Mouse (Mus musculus) neutrophil, adult 83 days (primary cell): ENCODE results near the gene Cadps2. TPM values are rescaled to one million over a fixed set of nuclear protein-coding genes. Genes with fewer than 3 reads are reported as not detected.

Experiments used
- total RNA-seq, 2 experiments: library from RNA; stranded (reverse); gene quantifications; one replicate each; pipeline ENCODE4 v1.2.4; 2023

Gene Cadps2
- under 1 TPM in 1 of 2 experiments, not detected in 1; 0.20 TPM for total RNA-seq

DNA sequence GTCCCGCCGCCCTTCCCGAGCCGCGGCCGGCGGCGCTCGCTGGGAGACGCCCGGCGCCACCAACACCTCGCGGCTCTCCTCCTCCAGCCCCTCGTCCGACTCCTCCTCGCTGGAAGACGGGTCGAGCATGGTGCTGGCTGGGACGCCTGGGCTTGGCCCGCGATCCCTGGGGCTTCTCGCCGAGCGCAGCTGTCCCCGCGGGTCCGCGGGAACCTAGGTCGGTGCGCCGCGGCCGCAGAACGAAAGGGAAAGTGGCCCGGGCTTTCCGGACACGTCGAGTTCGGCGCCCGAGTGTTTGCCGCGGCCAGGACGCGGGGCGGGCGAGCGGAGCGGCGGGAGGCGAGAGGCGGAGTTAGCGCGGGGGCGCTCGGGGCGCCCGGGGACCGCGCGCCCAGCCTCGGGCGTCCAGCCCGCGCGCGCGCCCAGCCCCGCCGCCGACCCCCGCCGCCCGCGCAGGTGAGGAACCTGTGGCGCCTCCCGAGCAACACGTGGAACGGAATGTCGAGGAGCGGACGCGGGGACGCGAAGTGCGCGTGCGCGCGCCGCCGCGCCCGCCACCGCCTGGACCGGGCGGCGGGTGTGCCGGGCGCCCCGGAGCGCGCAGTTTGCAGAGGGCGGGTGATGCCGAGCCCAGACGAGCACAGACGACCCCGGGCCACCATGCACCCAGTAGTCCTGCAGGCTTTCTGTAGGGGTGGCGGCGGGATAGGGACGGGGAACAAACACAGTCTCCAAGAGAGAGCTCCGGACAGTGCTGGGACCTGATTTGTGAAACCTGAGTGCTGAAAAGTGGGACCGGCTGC is at the start of gene Cadps2:
Cadps2 (minus strand) TSS at position 413 of the 803 bp plus-strand sequence.

DNA sequence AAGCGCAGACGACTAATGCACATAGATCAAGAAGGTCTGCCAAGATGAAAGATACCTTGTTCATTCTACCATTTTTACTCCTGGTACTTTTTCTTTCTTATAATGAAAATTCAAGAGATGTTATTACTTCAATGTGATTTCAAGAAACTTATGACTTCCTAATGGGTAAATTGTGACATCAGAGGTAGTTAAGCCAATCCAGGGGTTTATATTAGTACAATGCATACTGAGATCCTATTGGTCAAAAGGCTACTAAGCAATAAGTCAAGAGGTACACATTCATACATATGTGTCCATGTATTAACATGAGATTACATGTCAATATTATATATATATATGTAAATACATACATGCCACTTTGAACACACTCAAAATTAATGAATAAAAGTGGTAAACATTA is 184.2 kb downstream of the Cadps2 start, which contains the start of gene Rnf148:
Rnf148 (minus strand) TSS at position 101 of the 400 bp plus-strand sequence.

DNA sequence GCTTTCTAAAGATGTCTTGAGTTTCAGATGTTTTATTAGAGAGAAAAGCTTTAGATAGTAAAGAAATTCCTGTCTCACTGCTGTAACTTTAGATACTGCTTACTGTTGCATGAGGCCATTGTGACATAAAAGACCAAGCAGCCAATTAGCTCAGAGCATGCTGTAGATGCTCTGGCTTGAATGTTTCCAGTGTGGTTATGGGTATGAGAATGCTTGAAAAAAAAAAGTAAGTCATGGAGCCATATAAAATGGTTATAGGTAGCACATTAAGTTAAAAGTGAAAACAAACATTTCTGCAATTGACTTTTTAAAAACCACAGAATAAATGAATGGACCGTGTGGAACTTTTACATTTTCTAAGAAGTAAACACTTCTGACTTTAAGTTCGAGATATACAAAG is 189.0 kb downstream of the Cadps2 start, which contains the start of gene Rnf133:
Rnf133 (minus strand) TSS at position 101 of the 400 bp plus-strand sequence.

DNA sequence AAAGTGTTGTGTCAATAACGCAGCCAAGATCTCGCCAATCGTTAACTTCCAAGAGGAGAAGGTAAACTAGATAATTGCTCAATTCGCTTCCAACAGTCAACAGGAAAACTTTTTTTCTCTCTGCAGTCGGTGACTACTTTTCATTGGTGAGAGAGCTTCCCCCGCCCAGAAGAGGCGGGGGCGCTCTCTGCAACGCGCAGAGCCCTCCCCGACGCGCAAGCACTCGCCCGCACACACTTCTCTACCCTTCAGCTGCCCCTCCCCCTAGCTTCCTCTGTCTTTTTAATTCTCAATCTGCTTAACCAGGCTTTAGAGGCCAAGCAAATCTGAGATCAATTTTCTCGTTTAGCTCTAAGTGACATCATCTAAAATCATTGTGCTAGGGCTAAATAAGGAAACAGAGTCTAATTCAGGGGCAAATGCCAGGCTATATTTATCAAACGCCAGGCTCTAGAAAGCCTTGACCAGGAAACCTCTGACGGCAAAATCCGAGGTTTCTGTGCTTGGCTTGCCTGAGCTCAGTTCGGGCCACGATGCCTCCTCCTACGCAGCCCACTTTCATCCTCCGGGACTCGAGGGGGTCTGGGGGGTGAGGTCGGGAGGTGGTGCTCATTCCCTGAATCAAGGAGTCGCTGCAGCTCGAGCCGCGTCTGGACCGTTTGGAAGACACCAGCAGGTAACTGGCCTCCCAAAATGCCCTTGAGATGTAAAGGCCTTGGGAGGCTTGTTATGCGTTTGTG is 590.7 kb downstream of the Cadps2 start, which contains the start of gene Fezf1:
Fezf1 (minus strand) TSS at position 50 of the 740 bp plus-strand sequence.

Other genes with a start within 250 kb of the Cadps2 start
- gene Rnf133, start 189.1 kb downstream of the Cadps2 start, total RNA-seq: not detected
- not detected for gene Rnf148, start 184.3 kb downstream of the Cadps2 start, total RNA-seq
- not detected for gene Tas2r118, start 130.6 kb upstream of the Cadps2 start, total RNA-seq